Mouse (Mus musculus) embryonic facial prominence, embryonic 13.5 days (tissue): Measurements from ENCODE around the gene Kcnd3. TPM values are rescaled to one million over a fixed set of nuclear protein-coding genes. Genes with fewer than 3 reads are reported as not detected.
A peak's percentile ranks its signal among the peaks of the same experiment; 100 is the strongest.

Source experiments
- ATAC-seq: fragments of 200-750 bp; cut with Nextera tagmentation; 2 replicates; pipeline ENCODE4 v1.8.0; 2017; ENCODE audit warnings: low read depth; ENCODE audit not compliant: insufficient number of reproducible peaks, insufficient read depth, low FRiP score, low TSS enrichment
- H3K27ac ChIP-seq: fragments of 300-500 bp; sonication (generic); 2 replicates; pipeline ENCODE4 v1.5.1; 2015; ENCODE audit warnings: moderate library complexity, mild to moderate bottlenecking, inconsistent platforms
- H3K27me3 ChIP-seq: fragments of 300-500 bp; sonication (generic); 2 replicates; pipeline ENCODE4 v1.6.1; 2015; ENCODE audit warnings: mild to moderate bottlenecking, inconsistent platforms
- H3K36me3 ChIP-seq: fragments of 300-500 bp; sonication (generic); 2 replicates; pipeline ENCODE4 v1.6.1; 2015; ENCODE audit warnings: mild to moderate bottlenecking, inconsistent platforms
- H3K4me1 ChIP-seq: fragments of 300-500 bp; sonication (generic); 2 replicates; pipeline ENCODE4 v1.6.1; 2015; ENCODE audit warnings: inconsistent platforms
- H3K4me2 ChIP-seq: fragments of 300-500 bp; sonication (generic); 2 replicates; pipeline ENCODE4 v1.6.1; 2015; ENCODE audit warnings: moderate library complexity, mild to moderate bottlenecking, inconsistent platforms
- H3K4me3 ChIP-seq: fragments of 300-500 bp; sonication (generic); 2 replicates; pipeline ENCODE4 v1.5.1; 2015; ENCODE audit warnings: mild to moderate bottlenecking, inconsistent platforms
- H3K9ac ChIP-seq: fragments of 300-500 bp; sonication (generic); 2 replicates; pipeline ENCODE4 v1.6.1; 2015; ENCODE audit warnings: mild to moderate bottlenecking, inconsistent platforms
- H3K9me3 ChIP-seq: fragments of 300-500 bp; sonication (generic); 2 replicates; pipeline ENCODE4 v1.6.1; 2016; ENCODE audit warnings: inconsistent platforms
- WGBS: fragments of 180-500 bp; shearing (Covaris S2); methylation state at CpG from one replicate; pipeline ENCODE4 v1.1.7; 2015; ENCODE audit warnings: mixed read lengths; 5-methylcytosine and 5-hydroxymethylcytosine counted together
- polyA plus RNA-seq: library from polyadenylated mRNA; unstranded; fragments of >200 nt; fragmentation: Nextera tagmentation; extraction: Ambion mirVana; gene quantifications from 2 replicates; pipeline ENCODE4 v1.2.1, GENCODE M21; 2015

Kcnd3 gene
- polyA plus RNA-seq, 1 experiment from 2014 or later = 0.44 TPM

- no peaks in the 10 kb centered on the region for H3K27me3 ChIP-seq
- WGBS = 75% methylated on average over 6 of the region's 6 CpGs
- ATAC-seq = no peak
- no peak overlapping the region for H3K4me3 ChIP-seq
- H3K9ac ChIP-seq = no peak overlapping the region
- H3K36me3 ChIP-seq = no peaks in the 10 kb centered on the region
- H3K27ac ChIP-seq = no peak overlapping the region
- H3K4me1 ChIP-seq = no peaks in the 10 kb centered on the region
- no peaks in the 10 kb centered on the region for H3K9me3 ChIP-seq
- H3K4me2 ChIP-seq = no peak overlapping the region
Measured at GRCm38 (mm10) chr3:105627258-105627657, 175.1 kb downstream of the Kcnd3 start.

- Histone ChIP-seq H3K9ac (no peak overlapping the region), H3K4me1 (no peaks in the 10 kb centered on the region), H3K9me3 (no peaks in the 10 kb centered on the region), H3K27me3 (no peaks in the 10 kb centered on the region), H3K36me3 (no peaks in the 10 kb centered on the region), H3K27ac (no peak overlapping the region), H3K4me3 (no peak overlapping the region), H3K4me2 (no peak overlapping the region)
- ATAC-seq = no peak
- WGBS = 75% methylated on average over 2 of the region's 2 CpGs
Measured at GRCm38 (mm10) chr3:105632296-105632695, 180.2 kb downstream of the Kcnd3 start.

- no peak for ATAC-seq
- 87% methylated on average over 3 of the region's 3 CpGs for WGBS
- H3K9me3 ChIP-seq = no peaks in the 10 kb centered on the region
- H3K4me3 ChIP-seq = no peak overlapping the region
- H3K4me1 ChIP-seq = no peaks in the 10 kb centered on the region
- no peaks in the 10 kb centered on the region for H3K36me3 ChIP-seq
- H3K27ac ChIP-seq = no peak overlapping the region
- H3K4me2 ChIP-seq = no peak overlapping the region
- no peak overlapping the region for H3K9ac ChIP-seq
- no peaks in the 10 kb centered on the region for H3K27me3 ChIP-seq
Measured at GRCm38 (mm10) chr3:105633021-105633420, 180.9 kb downstream of the Kcnd3 start.

GRCm38 (mm10) chr3:105642186-105642585 is 190.1 kb downstream of the Kcnd3 start:
- 33% methylated on average over 1 of the region's 1 CpGs for WGBS
- Histone ChIP-seq H3K4me2 (no peak overlapping the region), H3K27ac (no peak overlapping the region), H3K27me3 (no peaks in the 10 kb centered on the region), H3K4me1 (peaks cover 8% of the 10 kb centered on the region), H3K9me3 (no peaks in the 10 kb centered on the region), H3K36me3 (no peaks in the 10 kb centered on the region), H3K4me3 (no peak overlapping the region), H3K9ac (no peak overlapping the region)
- ATAC-seq = 0 out of 2 replicates have a peak, but pooled peaks have one; percentile 37

- Histone ChIP-seq H3K27me3 (no peaks in the 10 kb centered on the region), H3K36me3 (no peaks in the 10 kb centered on the region), H3K4me2 (no peak overlapping the region), H3K9ac (no peak overlapping the region), H3K27ac (no peak overlapping the region), H3K4me3 (no peak overlapping the region), H3K4me1 (peaks cover 8% of the 10 kb centered on the region), H3K9me3 (no peaks in the 10 kb centered on the region)
- no peak for ATAC-seq
- 83% methylated on average over 5 of the region's 5 CpGs for WGBS
Measured at GRCm38 (mm10) chr3:105643566-105643965, 191.4 kb downstream of the Kcnd3 start.

GRCm38 (mm10) chr3:105648889-105649567 is 196.9 kb downstream of the Kcnd3 start:
- Histone ChIP-seq H3K27me3 (no peaks in the 10 kb centered on the region), H3K4me1 (no peaks in the 10 kb centered on the region), H3K27ac (no peak overlapping the region), H3K36me3 (no peaks in the 10 kb centered on the region), H3K4me3 (no peak overlapping the region), H3K4me2 (no peak overlapping the region), H3K9me3 (no peaks in the 10 kb centered on the region), H3K9ac (no peak overlapping the region)
- ATAC-seq = no peak
- 72% methylated on average over 8 of the region's 8 CpGs for WGBS

GRCm38 (mm10) chr3:105653544-105654380 is 201.6 kb downstream of the Kcnd3 start:
- 84% methylated on average over 13 of the region's 13 CpGs for WGBS
- ATAC-seq = no peak

GRCm38 (mm10) chr3:105655031-105655585 is 203.0 kb downstream of the Kcnd3 start:
- H3K4me2 ChIP-seq = no peak overlapping the region
- H3K9ac ChIP-seq = no peak overlapping the region
- no peaks in the 10 kb centered on the region for H3K36me3 ChIP-seq
- H3K27me3 ChIP-seq = no peaks in the 10 kb centered on the region
- WGBS = 92% methylated on average over 11 of the region's 11 CpGs
- no peak for ATAC-seq
- H3K9me3 ChIP-seq = no peaks in the 10 kb centered on the region
- H3K4me3 ChIP-seq = no peak overlapping the region
- H3K4me1 ChIP-seq = no peaks in the 10 kb centered on the region
- H3K27ac ChIP-seq = no peak overlapping the region

More at GRCm38 (mm10) chr3:105653544-105654380, 201.6 kb downstream of the Kcnd3 start:
- H3K4me3 ChIP-seq = no peak overlapping the region
- no peaks in the 10 kb centered on the region for H3K27me3 ChIP-seq
- no peaks in the 10 kb centered on the region for H3K36me3 ChIP-seq
- no peak overlapping the region for H3K9ac ChIP-seq
- no peaks in the 10 kb centered on the region for H3K4me1 ChIP-seq
- no peaks in the 10 kb centered on the region for H3K9me3 ChIP-seq
- no peak overlapping the region for H3K27ac ChIP-seq
- H3K4me2 ChIP-seq = no peak overlapping the region

GRCm38 (mm10) chr3:105660530-105660929 is 208.4 kb downstream of the Kcnd3 start:
- no peaks in the 10 kb centered on the region for H3K9me3 ChIP-seq
- no peaks in the 10 kb centered on the region for H3K36me3 ChIP-seq
- H3K4me3 ChIP-seq = no peak overlapping the region
- no peaks in the 10 kb centered on the region for H3K27me3 ChIP-seq
- no peak overlapping the region for H3K9ac ChIP-seq
- no peak overlapping the region for H3K4me2 ChIP-seq
- no peak for ATAC-seq
- H3K27ac ChIP-seq = no peak overlapping the region
- 66% methylated on average over 2 of the region's 2 CpGs for WGBS
- H3K4me1 ChIP-seq = no peaks in the 10 kb centered on the region

- WGBS = 55% methylated on average over 8 of the region's 8 CpGs
- Histone ChIP-seq H3K4me2 (no peak overlapping the region), H3K4me1 (no peaks in the 10 kb centered on the region), H3K36me3 (no peaks in the 10 kb centered on the region), H3K27ac (no peak overlapping the region), H3K4me3 (no peak overlapping the region), H3K27me3 (no peaks in the 10 kb centered on the region), H3K9me3 (no peaks in the 10 kb centered on the region), H3K9ac (no peak overlapping the region)
- no peak for ATAC-seq
Measured at GRCm38 (mm10) chr3:105663043-105663442, 210.9 kb downstream of the Kcnd3 start.

- Histone ChIP-seq H3K4me3 (no peak overlapping the region), H3K4me2 (no peak overlapping the region), H3K4me1 (no peaks in the 10 kb centered on the region), H3K27ac (no peak overlapping the region), H3K9ac (no peak overlapping the region), H3K9me3 (no peaks in the 10 kb centered on the region), H3K36me3 (no peaks in the 10 kb centered on the region), H3K27me3 (no peaks in the 10 kb centered on the region)
- ATAC-seq = no peak
- WGBS = 82% methylated on average over 9 of the region's 9 CpGs
Measured at GRCm38 (mm10) chr3:105665105-105665765, 213.1 kb downstream of the Kcnd3 start.
